Mouse (Mus musculus): ENCODE measurements at regions not wholly inside any gene's neighbourhood (a gene's known extent, or its start where the extent isn't known, plus 50 kb on each side); places are given as distances from the start of the nearest gene placed in this dataset.

GRCm38 (mm10) chr2:117511737-117512136 lies 168.9 kb upstream of the Rasgrp1 start:
- 54% methylated on average over 3 of the region's 3 CpGs for WGBS
- no peak for TF ChIP-seq CTCF (IDR thresholded peaks at IDR 0.05; ENCODE audit: low read depth)
- TF ChIP-seq EP300 (optimal IDR thresholded peaks at IDR 0.05), result no peak

GRCm38 (mm10) chr2:117512551-117512950 lies 169.8 kb upstream of the Rasgrp1 start:
- H3K9ac ChIP-seq (ENCODE audit: low read length), result no peak overlapping the region
- ATAC-seq (ENCODE audit: low FRiP score, low TSS enrichment), result no peak
- 41% methylated on average over 9 of the region's 9 CpGs for WGBS
- no peak overlapping the region for H3K27ac ChIP-seq (replicated peaks)
- H3K4me1 ChIP-seq (replicated peaks; ENCODE audit: control insufficient read depth, insufficient read depth), result no peaks in the 10 kb centered on the region
- H3K4me3 ChIP-seq (ENCODE audit: low read depth, low read length), result no peak overlapping the region
- H3K4me2 ChIP-seq (replicated peaks; ENCODE audit: low read depth), result no peak overlapping the region
- TF ChIP-seq CTCF (IDR thresholded peaks at IDR 0.05; ENCODE audit: low read depth) (no peak), EP300 (optimal IDR thresholded peaks at IDR 0.05) (no peak)
- no peaks in the 10 kb centered on the region for H3K36me3 ChIP-seq (ENCODE audit: control insufficient read depth, insufficient read depth, low read length)
- DNase-seq (ENCODE audit: low spot score), result no peak
- no peaks in the 10 kb centered on the region for H3K27me3 ChIP-seq (ENCODE audit: control insufficient read depth, insufficient read depth, low read length)
- H3K9me3 ChIP-seq (ENCODE audit: control insufficient read depth, low read length), result no peaks in the 10 kb centered on the region

More at GRCm38 (mm10) chr2:117511737-117512136, 168.9 kb upstream of the Rasgrp1 start:
- Histone ChIP-seq H3K9ac (ENCODE audit: low read length) (no peak overlapping the region), H3K4me2 (replicated peaks; ENCODE audit: low read depth) (no peak overlapping the region), H3K4me3 (ENCODE audit: low read depth, low read length) (no peak overlapping the region), H3K4me1 (replicated peaks; ENCODE audit: control insufficient read depth, insufficient read depth) (no peaks in the 10 kb centered on the region), H3K9me3 (ENCODE audit: control insufficient read depth, low read length) (no peaks in the 10 kb centered on the region), H3K36me3 (ENCODE audit: control insufficient read depth, insufficient read depth, low read length) (no peaks in the 10 kb centered on the region), H3K27me3 (ENCODE audit: control insufficient read depth, insufficient read depth, low read length) (no peaks in the 10 kb centered on the region), H3K27ac (replicated peaks) (no peak overlapping the region)
- DNase-seq (ENCODE audit: low spot score) (no peak), ATAC-seq (ENCODE audit: low FRiP score, low TSS enrichment) (no peak)

GRCm38 (mm10) chr2:117524437-117524836 lies 181.6 kb upstream of the Rasgrp1 start:
- WGBS, result 71% methylated on average over 5 of the region's 5 CpGs
- no peaks in the 10 kb centered on the region for H3K9me3 ChIP-seq (ENCODE audit: control insufficient read depth, low read length)
- H3K27ac ChIP-seq (replicated peaks), result no peak overlapping the region
- H3K4me3 ChIP-seq (ENCODE audit: low read depth, low read length), result no peak overlapping the region
- DNase-seq (ENCODE audit: low spot score) (no peak), ATAC-seq (ENCODE audit: low FRiP score, low TSS enrichment) (no peak)
- H3K9ac ChIP-seq (ENCODE audit: low read length), result no peak overlapping the region
- TF ChIP-seq CTCF (IDR thresholded peaks at IDR 0.05; ENCODE audit: low read depth) (no peak), EP300 (optimal IDR thresholded peaks at IDR 0.05) (no peak)
- no peak overlapping the region for H3K4me2 ChIP-seq (replicated peaks; ENCODE audit: low read depth)
- H3K36me3 ChIP-seq (ENCODE audit: control insufficient read depth, insufficient read depth, low read length), result no peaks in the 10 kb centered on the region
- no peaks in the 10 kb centered on the region for H3K27me3 ChIP-seq (ENCODE audit: control insufficient read depth, insufficient read depth, low read length)
- H3K4me1 ChIP-seq (replicated peaks; ENCODE audit: control insufficient read depth, insufficient read depth), result no peaks in the 10 kb centered on the region

GRCm38 (mm10) chr2:117538865-117539264 lies 196.1 kb upstream of the Rasgrp1 start:
- Histone ChIP-seq H3K9me3 (ENCODE audit: control insufficient read depth, low read length) (no peaks in the 10 kb centered on the region), H3K4me3 (ENCODE audit: low read depth, low read length) (no peak overlapping the region), H3K36me3 (ENCODE audit: control insufficient read depth, insufficient read depth, low read length) (no peaks in the 10 kb centered on the region), H3K4me1 (replicated peaks; ENCODE audit: control insufficient read depth, insufficient read depth) (no peaks in the 10 kb centered on the region), H3K4me2 (replicated peaks; ENCODE audit: low read depth) (no peak overlapping the region), H3K9ac (ENCODE audit: low read length) (no peak overlapping the region), H3K27ac (replicated peaks) (no peak overlapping the region), H3K27me3 (ENCODE audit: control insufficient read depth, insufficient read depth, low read length) (no peaks in the 10 kb centered on the region)
- TF ChIP-seq EP300 (optimal IDR thresholded peaks at IDR 0.05) (no peak), CTCF (IDR thresholded peaks at IDR 0.05; ENCODE audit: low read depth) (no peak)
- no peak for ATAC-seq (ENCODE audit: low FRiP score, low TSS enrichment)
- no peak for DNase-seq (ENCODE audit: low spot score)
- WGBS, result 64% methylated on average over 5 of the region's 5 CpGs

GRCm38 (mm10) chr2:117539285-117539684 lies 196.5 kb upstream of the Rasgrp1 start:
- Histone ChIP-seq H3K27me3 (ENCODE audit: control insufficient read depth, insufficient read depth, low read length) (no peaks in the 10 kb centered on the region), H3K36me3 (ENCODE audit: control insufficient read depth, insufficient read depth, low read length) (no peaks in the 10 kb centered on the region), H3K4me1 (replicated peaks; ENCODE audit: control insufficient read depth, insufficient read depth) (no peaks in the 10 kb centered on the region), H3K4me2 (replicated peaks; ENCODE audit: low read depth) (no peak overlapping the region), H3K9ac (ENCODE audit: low read length) (no peak overlapping the region), H3K4me3 (ENCODE audit: low read depth, low read length) (no peak overlapping the region), H3K9me3 (ENCODE audit: control insufficient read depth, low read length) (no peaks in the 10 kb centered on the region), H3K27ac (replicated peaks) (no peak overlapping the region)
- 81% methylated on average over 3 of the region's 3 CpGs for WGBS
- ATAC-seq (ENCODE audit: low FRiP score, low TSS enrichment) (no peak), DNase-seq (ENCODE audit: low spot score) (no peak)
- TF ChIP-seq CTCF (IDR thresholded peaks at IDR 0.05; ENCODE audit: low read depth), result no peak
- TF ChIP-seq EP300 (optimal IDR thresholded peaks at IDR 0.05), result no peak

- Histone ChIP-seq H3K27me3 (ENCODE audit: control insufficient read depth, insufficient read depth, low read length) (no peaks in the 10 kb centered on the region), H3K9me3 (ENCODE audit: control insufficient read depth, low read length) (no peaks in the 10 kb centered on the region), H3K4me2 (replicated peaks; ENCODE audit: low read depth) (no peak overlapping the region), H3K27ac (replicated peaks) (no peak overlapping the region), H3K4me1 (replicated peaks; ENCODE audit: control insufficient read depth, insufficient read depth) (no peaks in the 10 kb centered on the region), H3K9ac (ENCODE audit: low read length) (no peak overlapping the region), H3K4me3 (ENCODE audit: low read depth, low read length) (no peak overlapping the region), H3K36me3 (ENCODE audit: control insufficient read depth, insufficient read depth, low read length) (no peaks in the 10 kb centered on the region)
- peak; percentile 65 for DNase-seq (ENCODE audit: low spot score)
- WGBS, result 8% methylated on average over 6 of the region's 6 CpGs
- peak; percentile 26; the same call in 1 of the 2 replicates for ATAC-seq (ENCODE audit: low FRiP score, low TSS enrichment)
- TF ChIP-seq EP300 (optimal IDR thresholded peaks at IDR 0.05) (no peak), CTCF (IDR thresholded peaks at IDR 0.05; ENCODE audit: low read depth) (peak; percentile 85)
Measured at GRCm38 (mm10) chr2:117541471-117541870, 198.7 kb upstream of the Rasgrp1 start.

Data from stomach, postnatal 0 days (tissue).